Mouse (Mus musculus): ENCODE data around the gene Cope. TPM values are rescaled to one million over a fixed set of nuclear protein-coding genes. Genes with fewer than 3 reads are reported as not detected.

Cope gene
- total RNA-seq, 1 experiment from 2014 or later: 222 TPM

- peak; percentile 77 for DNase-seq
Observed at GRCm38 (mm10) chr8:70309311-70309710, 7.0 kb downstream of the Cope start.

DNA sequence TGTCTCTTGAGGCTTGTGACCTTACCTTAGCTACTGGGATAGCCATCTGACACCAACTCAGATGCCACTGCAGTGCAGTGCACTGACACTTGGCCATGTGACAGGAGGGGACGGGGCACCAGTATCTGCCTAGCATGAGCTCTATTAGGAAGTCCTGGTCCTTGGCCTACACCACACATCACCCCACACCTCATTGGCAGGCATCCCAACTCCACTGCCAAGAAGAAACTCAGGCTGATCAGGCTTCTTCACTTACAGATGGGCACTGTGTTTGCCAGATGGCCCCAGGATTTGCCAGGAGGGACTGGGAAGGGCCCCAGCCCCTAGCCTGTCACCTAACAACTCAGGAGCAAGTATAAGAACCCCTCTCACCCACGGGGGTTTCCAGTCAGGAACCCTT is 11.1 kb downstream of the Cope start:
- DNase-seq: peak; percentile 64

GRCm38 (mm10) chr8:70315624-70316510 is 13.5 kb downstream of the Cope start, which contains the start of gene Cers1:
Gene Cers1, plus strand, starts transcription at chr8:70315775.
- DNase-seq: peak; percentile 78

- DNase-seq: peak; percentile 74
Observed at GRCm38 (mm10) chr8:70316511-70317504, 14.5 kb downstream of the Cope start.

DNA sequence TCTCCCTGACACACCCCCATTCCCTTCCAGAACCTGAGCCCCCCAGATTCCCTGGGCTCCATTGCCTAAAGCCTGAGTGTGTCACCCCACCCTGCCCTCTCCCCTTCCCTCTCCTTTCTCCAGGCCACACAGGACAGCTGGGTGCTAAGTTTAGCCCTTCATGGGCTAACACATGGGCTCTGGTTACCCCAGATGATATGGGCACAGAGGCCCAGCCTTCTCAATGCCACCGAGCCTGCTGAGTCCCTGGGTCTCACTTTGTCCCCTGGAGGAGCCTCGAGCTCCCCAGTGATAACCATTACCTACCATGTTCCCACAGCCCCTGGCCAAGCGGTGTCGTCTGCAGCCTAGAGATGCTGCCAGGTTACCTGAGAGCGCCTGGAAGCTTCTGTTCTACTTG is 15.6 kb downstream of the Cope start:
- DNase-seq: no peak

- no peak for DNase-seq
Observed at GRCm38 (mm10) chr8:70323716-70324115, 21.4 kb downstream of the Cope start.

GRCm38 (mm10) chr8:70327512-70327911 is 25.2 kb downstream of the Cope start:
- no peak for DNase-seq

DNA sequence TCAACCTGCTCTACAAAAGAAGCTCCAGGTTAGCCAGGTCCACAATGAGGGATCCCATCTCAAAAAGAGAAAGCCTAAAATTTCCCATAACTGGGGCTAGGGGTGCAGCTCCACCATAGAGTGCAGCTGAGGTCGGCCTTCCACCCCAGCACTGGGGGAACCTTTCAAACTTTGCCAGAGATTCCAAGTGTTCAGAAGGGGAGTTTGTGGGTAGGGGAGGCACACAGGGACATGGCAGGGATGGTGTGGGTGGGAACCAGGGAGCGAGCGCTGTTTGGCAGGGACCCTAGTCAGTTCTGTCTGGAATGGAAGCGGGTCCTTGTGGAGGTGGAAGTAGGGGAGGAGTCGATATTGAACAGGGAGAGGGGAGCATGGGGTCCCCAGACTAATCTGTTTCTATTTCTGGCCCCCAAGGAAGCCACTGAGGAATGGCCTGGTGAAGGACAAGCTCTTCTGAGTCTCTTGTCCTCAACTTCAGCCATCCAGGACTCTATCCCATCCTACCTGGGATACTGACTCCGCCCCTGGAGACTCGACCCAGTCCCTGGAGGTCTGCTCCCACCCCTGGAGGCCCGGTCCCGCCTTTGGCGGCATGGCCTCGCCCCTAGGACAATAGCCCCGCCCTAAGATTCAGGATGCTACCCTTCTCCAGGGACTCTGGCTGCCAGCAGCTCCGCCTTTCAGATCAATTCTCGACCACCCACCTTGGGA is 27.0 kb downstream of the Cope start, which contains the start of gene Gdf1:
Gene Gdf1, plus strand, starts transcription at position 694 of the 711 bp plus-strand sequence.
- DNase-seq: peak; percentile 30

DNA sequence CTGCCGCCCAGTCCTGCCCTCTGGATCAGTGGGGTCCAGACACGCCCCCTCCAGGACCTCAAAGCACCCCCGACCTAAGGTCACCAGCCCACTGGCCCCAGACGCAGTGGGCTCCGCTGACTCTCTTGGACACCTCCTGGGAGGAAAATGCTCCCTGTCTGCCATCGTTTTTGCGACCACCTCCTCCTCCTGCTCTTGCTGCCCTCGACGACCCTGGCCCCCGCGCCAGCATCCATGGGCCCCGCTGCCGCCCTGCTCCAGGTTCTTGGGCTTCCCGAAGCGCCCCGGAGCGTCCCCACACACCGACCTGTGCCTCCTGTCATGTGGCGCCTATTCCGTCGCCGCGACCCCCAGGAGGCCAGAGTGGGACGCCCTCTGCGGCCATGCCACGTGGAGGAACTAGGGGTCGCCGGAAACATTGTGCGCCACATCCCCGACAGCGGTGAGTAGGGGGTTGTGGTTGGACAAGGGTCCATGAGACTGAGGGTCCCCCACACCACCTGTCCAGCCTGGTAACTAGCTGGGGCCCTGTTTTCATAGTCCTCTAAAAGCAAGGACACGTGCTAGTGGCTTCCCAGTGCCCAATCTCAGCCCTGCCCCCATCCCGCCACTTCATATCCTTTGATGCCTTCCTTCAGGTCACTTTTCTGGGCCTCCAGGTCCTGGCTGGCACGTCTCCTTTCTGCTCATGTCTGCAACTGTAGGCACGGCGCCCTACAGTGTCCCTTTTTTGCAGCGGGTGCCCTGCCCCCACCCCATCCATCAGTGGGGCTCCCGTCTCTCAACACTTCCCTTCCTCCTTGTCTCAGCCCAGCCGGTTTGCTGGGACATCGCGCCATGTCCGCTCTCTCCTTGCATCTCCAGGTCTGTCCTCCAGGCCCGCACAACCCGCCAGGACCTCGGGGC is 27.8 kb downstream of the Cope start:
- peak; percentile 58 for DNase-seq

DNA sequence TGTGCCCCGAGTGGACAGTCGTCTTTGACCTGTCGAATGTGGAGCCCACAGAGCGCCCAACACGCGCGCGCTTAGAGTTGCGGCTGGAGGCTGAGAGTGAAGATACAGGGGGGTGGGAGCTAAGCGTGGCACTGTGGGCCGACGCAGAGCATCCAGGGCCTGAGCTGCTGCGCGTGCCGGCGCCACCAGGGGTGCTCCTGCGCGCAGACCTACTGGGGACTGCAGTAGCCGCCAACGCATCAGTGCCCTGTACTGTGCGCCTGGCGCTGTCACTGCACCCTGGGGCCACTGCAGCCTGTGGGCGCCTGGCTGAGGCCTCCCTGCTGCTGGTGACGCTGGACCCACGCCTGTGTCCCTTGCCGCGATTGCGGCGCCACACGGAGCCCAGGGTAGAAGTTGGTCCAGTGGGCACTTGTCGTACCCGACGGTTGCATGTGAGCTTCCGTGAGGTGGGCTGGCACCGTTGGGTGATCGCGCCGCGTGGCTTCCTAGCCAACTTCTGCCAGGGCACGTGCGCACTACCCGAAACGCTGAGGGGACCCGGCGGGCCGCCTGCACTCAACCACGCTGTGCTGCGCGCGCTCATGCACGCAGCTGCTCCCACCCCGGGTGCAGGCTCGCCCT is 28.5 kb downstream of the Cope start:
- DNase-seq: peak; percentile 85

- DNase-seq: no peak
Observed at GRCm38 (mm10) chr8:70331526-70331925, 29.2 kb downstream of the Cope start.

GRCm38 (mm10) chr8:70332070-70332877 is 30.0 kb downstream of the Cope start:
- peak; percentile 86 for DNase-seq

GRCm38 (mm10) chr8:70332878-70333202 is 30.5 kb downstream of the Cope start:
- DNase-seq: no peak

GRCm38 (mm10) chr8:70338931-70339330 is 36.6 kb downstream of the Cope start:
- DNase-seq: no peak

GRCm38 (mm10) chr8:70340659-70341058 is 38.3 kb downstream of the Cope start:
- no peak for DNase-seq

GRCm38 (mm10) chr8:70342007-70342406 is 39.7 kb downstream of the Cope start:
- peak; percentile 26 for DNase-seq

DNA sequence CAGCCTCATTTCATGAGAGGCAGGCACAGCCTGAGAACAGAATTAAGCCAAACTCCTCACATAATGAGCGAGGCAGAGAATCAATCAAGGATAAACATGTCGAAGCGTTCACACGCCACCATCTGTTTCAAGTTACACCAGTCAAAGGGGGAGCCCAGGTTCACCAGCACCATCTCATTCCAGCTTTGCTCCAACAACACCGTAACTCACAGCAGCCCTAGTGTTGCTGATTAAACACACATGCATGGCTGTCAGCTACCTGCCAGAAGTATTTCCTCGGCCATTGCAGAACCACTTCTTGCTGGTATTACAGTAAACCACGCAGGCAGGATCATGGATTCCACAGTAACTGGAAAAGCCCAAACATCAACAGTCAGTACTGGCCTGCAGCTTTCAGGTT is 40.8 kb downstream of the Cope start:
- no peak for DNase-seq

GRCm38 (mm10) chr8:70343696-70344095 is 41.4 kb downstream of the Cope start:
- peak; percentile 63 for DNase-seq

DNA sequence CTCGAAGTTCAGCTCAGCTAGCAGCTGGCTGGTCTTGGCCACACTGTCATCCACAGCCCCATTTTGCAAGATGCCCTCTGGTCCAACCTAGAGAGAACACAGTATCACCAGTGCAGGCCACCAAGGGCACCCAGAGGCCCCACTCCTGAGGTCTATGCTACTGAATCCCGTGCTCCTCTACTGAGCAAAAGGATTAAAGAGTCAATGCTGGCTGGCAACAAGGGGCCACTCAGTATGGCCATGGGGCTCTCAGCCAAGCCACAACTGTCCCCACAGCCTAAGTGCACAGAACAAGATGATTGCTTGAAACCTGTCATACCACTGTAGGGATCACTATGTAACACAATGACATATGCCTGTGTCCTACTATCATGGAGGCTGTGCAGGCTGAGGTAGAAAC is 42.0 kb downstream of the Cope start:
- peak; percentile 38 for DNase-seq

DNA sequence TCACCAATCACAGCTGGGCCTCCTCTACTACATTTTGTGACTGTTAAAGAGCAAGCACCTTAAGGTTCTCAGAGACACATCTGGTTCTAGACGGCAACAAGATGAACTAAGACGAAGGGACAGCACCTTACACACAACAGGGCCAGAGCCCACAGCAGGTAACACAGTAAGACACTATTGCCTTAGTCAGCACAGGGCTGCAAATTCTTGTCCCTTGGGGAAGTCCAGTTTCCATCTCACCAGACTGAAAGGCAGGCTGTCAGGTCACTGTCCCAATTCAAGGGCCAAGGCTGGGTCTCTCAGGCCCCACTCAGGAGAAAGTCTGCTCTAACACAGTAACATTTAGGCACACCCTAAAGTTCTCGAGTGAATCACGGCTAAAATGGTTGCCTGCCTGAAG is 45.1 kb downstream of the Cope start:
- no peak for DNase-seq
